Mouse (Mus musculus) C2C12 (cell line): ENCODE data around the gene Gm43552. TPM values are rescaled to one million over a fixed set of nuclear protein-coding genes. Genes with fewer than 3 reads are reported as not detected.

Experiments
- H3K27me3 ChIP-seq: one replicate; pipeline ENCODE4 v1.6.1; 2011; ENCODE audit not compliant: control insufficient read depth, insufficient read depth, insufficient read length
- H3K36me3 ChIP-seq: one replicate; pipeline ENCODE4 v1.6.1; 2011; ENCODE audit not compliant: control insufficient read depth, insufficient read depth
- H3K4me3 ChIP-seq: one replicate; pipeline ENCODE4 v1.5.1; 2011; ENCODE audit warnings: mild to moderate bottlenecking, control low read depth; ENCODE audit not compliant: poor library complexity, insufficient read depth, severe bottlenecking
- H3K79me2 ChIP-seq: one replicate; pipeline ENCODE4 v1.6.1; 2011; ENCODE audit not compliant: control insufficient read depth, insufficient read depth
- H3K79me3 ChIP-seq: one replicate; pipeline ENCODE4 v1.6.1; 2011; ENCODE audit warnings: low read depth, control low read depth
- H3ac ChIP-seq: one replicate; pipeline ENCODE3; 2011; ENCODE audit warnings: low read depth; ENCODE audit not compliant: control insufficient read depth, insufficient read length
- CEBPB ChIP-seq: IDR thresholded peaks from one replicate; pipeline ENCODE4 v1.6.1; 2011; ENCODE audit warnings: low read depth, mild to moderate bottlenecking, control low read depth, moderate library complexity
- CTCF ChIP-seq: IDR thresholded peaks from one replicate; pipeline ENCODE4 v1.5.1; 2011; ENCODE audit not compliant: control insufficient read depth, insufficient read depth, insufficient read length
- FOSL1 ChIP-seq: IDR thresholded peaks from one replicate; pipeline ENCODE4 v1.8.0; 2011; ENCODE audit warnings: mild to moderate bottlenecking, low read length; ENCODE audit not compliant: poor library complexity, insufficient read depth, severe bottlenecking
- MAX ChIP-seq: IDR thresholded peaks from one replicate; pipeline ENCODE4 v1.6.1; 2011; ENCODE audit warnings: mild to moderate bottlenecking, control low read depth
- MYOD1 ChIP-seq: IDR thresholded peaks from one replicate; pipeline ENCODE4 v1.6.1; 2011; ENCODE audit warnings: low read depth; ENCODE audit not compliant: control insufficient read depth, insufficient read length
- MYOG ChIP-seq: IDR thresholded peaks from one replicate; pipeline ENCODE4 v1.6.1; 2011; ENCODE audit not compliant: control insufficient read depth, insufficient read length; ENCODE audit errors: extremely low read depth
- USF1 ChIP-seq: IDR thresholded peaks from one replicate; pipeline ENCODE4 v1.6.1; 2011; ENCODE audit warnings: low read depth, mild to moderate bottlenecking, control low read depth, moderate library complexity
- polyA plus RNA-seq: library from polyadenylated mRNA; unstranded; fragments of >200 nt; fragmentation: generic; extraction: Trizol; gene quantifications from one replicate; pipeline ENCODE4 v1.2.1, GENCODE M21; 2012; ENCODE audit warnings: missing spikeins

The Gm43552 gene
- polyA plus RNA-seq, 1 experiment, result not detected

DNA sequence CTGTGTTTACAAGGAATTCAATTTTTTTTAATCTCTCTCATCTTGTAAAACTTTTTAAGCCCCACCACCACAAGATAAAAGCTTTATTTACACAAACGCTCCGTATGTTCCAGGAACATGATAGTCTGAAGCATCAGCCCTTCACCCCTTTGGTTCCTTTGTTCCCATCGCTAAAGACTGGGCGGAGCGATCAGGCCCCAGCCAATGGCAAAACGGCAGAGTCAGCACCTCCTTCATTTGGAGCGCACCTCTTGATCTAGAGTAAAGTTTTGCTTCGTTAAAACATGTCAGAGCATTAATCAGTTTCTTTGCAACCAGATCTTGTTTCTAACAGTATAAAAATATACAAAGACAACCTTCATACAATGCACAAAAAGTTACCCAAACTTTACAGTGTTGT, 13.2 kb upstream of the Gm43552 start:
- Histone ChIP-seq H3K36me3 (no peaks in the 10 kb centered on the region), H3K4me3 (no peak overlapping the region), H3K27me3 (no peaks in the 10 kb centered on the region), H3K79me2 (no peaks in the 10 kb centered on the region), H3K79me3 (no peaks in the 10 kb centered on the region), H3ac (no peak overlapping the region)
- TF ChIP-seq MAX (no peak), FOSL1 (no peak), MYOG (no peak), USF1 (no peak), CEBPB (no peak), MYOD1 (no peak), CTCF (no peak)

GRCm38 (mm10) chr5:65501407-65501806, 8.8 kb upstream of the Gm43552 start:
- no peak for TF ChIP-seq CEBPB
- no peak for TF ChIP-seq MYOD1
- no peak for TF ChIP-seq FOSL1
- no peak for TF ChIP-seq MYOG
- no peak for TF ChIP-seq MAX
- TF ChIP-seq CTCF, result no peak
- Histone ChIP-seq H3K79me2 (no peaks in the 10 kb centered on the region), H3K4me3 (no peak overlapping the region), H3K27me3 (no peaks in the 10 kb centered on the region), H3K79me3 (no peaks in the 10 kb centered on the region), H3K36me3 (no peaks in the 10 kb centered on the region), H3ac (no peak overlapping the region)

DNA sequence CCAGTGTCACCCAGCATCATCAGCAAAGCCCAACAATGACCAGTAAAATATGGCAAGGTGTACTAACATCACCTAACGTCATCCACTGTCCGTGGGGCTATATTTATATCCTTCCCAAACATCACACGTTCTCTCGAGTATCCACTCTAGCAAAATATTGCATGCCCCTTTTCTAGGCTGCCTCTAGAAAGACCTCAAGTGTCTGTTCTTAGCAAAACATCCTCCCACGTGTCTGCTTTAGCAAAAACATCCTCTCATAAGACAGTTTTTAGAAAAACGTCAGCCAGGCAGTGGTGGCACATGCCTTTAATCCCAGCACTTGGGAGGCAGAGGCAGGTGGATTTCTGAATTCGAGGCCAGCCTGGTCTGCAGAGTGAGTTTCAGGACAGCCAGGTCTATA, 7.6 kb upstream of the Gm43552 start:
- H3K27me3 ChIP-seq, result no peaks in the 10 kb centered on the region
- no peak overlapping the region for H3K4me3 ChIP-seq
- TF ChIP-seq MYOG (no peak), MAX (no peak), CEBPB (no peak), CTCF (no peak), USF1 (no peak), MYOD1 (no peak), FOSL1 (no peak)
- no peaks in the 10 kb centered on the region for H3K36me3 ChIP-seq
- no peaks in the 10 kb centered on the region for H3K79me3 ChIP-seq
- H3K79me2 ChIP-seq, result no peaks in the 10 kb centered on the region
- H3ac ChIP-seq, result no peak overlapping the region

- H3K27me3 ChIP-seq, result no peaks in the 10 kb centered on the region
- H3K79me2 ChIP-seq, result peaks cover 39% of the 10 kb centered on the region
- H3K4me3 ChIP-seq, result peak overlapping the region; percentile 55
- peaks cover 17% of the 10 kb centered on the region for H3K79me3 ChIP-seq
- H3ac ChIP-seq, result peak overlapping the region; percentile 76
- H3K36me3 ChIP-seq, result no peaks in the 10 kb centered on the region
- TF ChIP-seq CTCF, result peak; percentile 15
- no peak for TF ChIP-seq FOSL1
These were observed 592 bp downstream of the Gm43552 start for GRCm38 (mm10) chr5:65491767-65492715.

DNA sequence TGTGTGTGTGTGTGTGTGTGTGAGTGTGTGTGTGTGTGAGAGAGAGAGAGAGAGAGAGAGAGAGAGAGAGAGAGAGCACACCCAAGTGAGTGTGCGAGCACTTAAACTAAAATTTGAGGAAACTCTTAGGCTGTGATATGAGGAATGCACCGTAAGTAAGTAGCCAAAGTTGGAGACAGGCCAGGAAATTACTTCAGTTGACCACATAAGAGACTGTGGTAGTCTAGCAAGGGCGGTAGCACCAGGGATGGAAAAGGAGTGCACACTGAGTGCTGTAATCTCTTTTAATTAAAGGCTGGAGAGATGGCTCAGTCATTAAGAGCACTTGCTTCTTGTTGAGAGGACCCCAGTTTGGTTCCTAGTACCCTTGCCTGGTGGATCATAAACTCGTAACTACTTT, 2.8 kb downstream of the Gm43552 start:
- H3K79me2 ChIP-seq, result peaks cover 45% of the 10 kb centered on the region
- H3K27me3 ChIP-seq, result no peaks in the 10 kb centered on the region
- H3K79me3 ChIP-seq, result peaks cover 18% of the 10 kb centered on the region
- TF ChIP-seq MYOG (no peak), MAX (no peak), CEBPB (no peak), FOSL1 (no peak)
- H3K36me3 ChIP-seq, result no peaks in the 10 kb centered on the region
- no peak overlapping the region for H3K4me3 ChIP-seq
- no peak overlapping the region for H3ac ChIP-seq

- Histone ChIP-seq H3K4me3 (no peak overlapping the region), H3K36me3 (no peaks in the 10 kb centered on the region), H3K27me3 (no peaks in the 10 kb centered on the region), H3K79me3 (peaks cover 18% of the 10 kb centered on the region), H3ac (no peak overlapping the region), H3K79me2 (peaks cover 51% of the 10 kb centered on the region)
- TF ChIP-seq CTCF, result no peak
- no peak for TF ChIP-seq FOSL1
- TF ChIP-seq MYOG, result no peak
- TF ChIP-seq USF1, result no peak
- TF ChIP-seq MYOD1, result no peak
- TF ChIP-seq MAX, result no peak
- TF ChIP-seq CEBPB, result no peak
These were observed 3.9 kb downstream of the Gm43552 start for GRCm38 (mm10) chr5:65488725-65489124.
